Mouse (Mus musculus) hindbrain, embryonic 12.5 days (tissue): ENCODE results near the gene Rab19. TPM values are rescaled to one million over a fixed set of nuclear protein-coding genes. Genes with fewer than 3 reads are reported as not detected.

Experiments
- ATAC-seq: fragments of 200-750 bp; cut with Nextera tagmentation; 2 replicates; pipeline ENCODE4 v1.8.0; 2017; ENCODE audit warnings: moderate TSS enrichment; ENCODE audit not compliant: low FRiP score
- H3K27ac ChIP-seq: fragments of 300-500 bp; sonication (generic); 2 replicates; pipeline ENCODE4 v1.5.1; 2016; ENCODE audit warnings: mild to moderate bottlenecking
- H3K27me3 ChIP-seq: fragments of 300-500 bp; sonication (generic); 2 replicates; pipeline ENCODE4 v1.6.1; 2016; ENCODE audit warnings: mild to moderate bottlenecking
- H3K36me3 ChIP-seq: fragments of 300-500 bp; sonication (generic); 2 replicates; pipeline ENCODE4 v1.6.1; 2016; ENCODE audit warnings: mild to moderate bottlenecking
- H3K4me1 ChIP-seq: fragments of 300-500 bp; sonication (generic); 2 replicates; pipeline ENCODE4 v1.6.1; 2016
- H3K4me2 ChIP-seq: fragments of 300-500 bp; sonication (generic); replicated peaks from 2 replicates; pipeline ENCODE4 v1.6.1; 2016; ENCODE audit warnings: mild to moderate bottlenecking
- H3K4me3 ChIP-seq: fragments of 300-500 bp; sonication (generic); 2 replicates; pipeline ENCODE4 v1.5.1; 2016; ENCODE audit warnings: mild to moderate bottlenecking
- H3K9ac ChIP-seq: fragments of 300-500 bp; sonication (generic); 2 replicates; pipeline ENCODE4 v1.6.1; 2016; ENCODE audit warnings: mild to moderate bottlenecking, moderate library complexity
- H3K9me3 ChIP-seq: fragments of 300-500 bp; sonication (generic); replicated peaks from 2 replicates; pipeline ENCODE4 v1.6.1; 2016; ENCODE audit warnings: mild to moderate bottlenecking
- WGBS: fragments of 180-500 bp; shearing (Covaris S2); methylation state at CpG from one replicate; pipeline ENCODE4 v1.1.7; 2016; 5-methylcytosine and 5-hydroxymethylcytosine counted together
- polyA plus RNA-seq: library from polyadenylated mRNA; unstranded; fragments of >200 nt; fragmentation: Nextera tagmentation; extraction: Ambion mirVana; gene quantifications from 2 replicates; pipeline ENCODE4 v1.2.1, GENCODE M21; 2016

Rab19 gene
- polyA plus RNA-seq, 1 experiment from 2014 or later: 0.66 TPM

- 0 out of 2 replicates have a peak, but pooled peaks cover 3% of the 10 kb centered on the region for H3K36me3 ChIP-seq
- peak overlapping the region; percentile 55 for H3K4me2 ChIP-seq
- peak overlapping the region; percentile 95 for H3K27ac ChIP-seq
- no peak for ATAC-seq
- no peak overlapping the region for H3K9ac ChIP-seq
- H3K4me1 ChIP-seq: peaks cover 13% of the 10 kb centered on the region
- H3K27me3 ChIP-seq: no peaks in the 10 kb centered on the region
- H3K4me3 ChIP-seq: peak overlapping the region; percentile 98; the same call in 1 of the 2 replicates
- 39% methylated on average over 4 of the region's 4 CpGs for WGBS
- H3K9me3 ChIP-seq: no peaks in the 10 kb centered on the region
Observed at GRCm38 (mm10) chr6:39420867-39421266, 39.9 kb downstream of the Rab19 start.

DNA sequence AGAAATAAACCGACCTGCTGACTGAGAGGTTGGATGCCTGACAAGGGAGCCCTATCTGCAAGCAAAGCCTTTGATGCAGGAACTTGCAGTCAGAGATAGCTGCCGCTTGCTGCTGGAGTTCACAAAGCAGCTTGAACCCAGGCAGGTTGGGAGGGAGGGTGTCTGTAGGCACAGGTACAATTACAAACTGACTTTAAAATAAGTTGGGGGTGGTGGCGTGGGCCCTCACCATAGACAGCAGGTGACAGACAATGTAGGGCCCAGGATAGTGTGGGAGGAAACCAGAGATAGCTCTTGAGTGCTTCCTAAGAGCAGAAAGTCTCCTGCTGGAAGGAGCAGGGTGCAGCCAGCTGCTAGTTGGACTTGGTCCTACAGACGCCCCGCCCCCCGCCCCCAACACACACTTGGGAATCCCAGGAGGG is 42.2 kb downstream of the Rab19 start:
- H3K4me2 ChIP-seq: no peak overlapping the region
- H3K27ac ChIP-seq: no peak overlapping the region
- no peaks in the 10 kb centered on the region for H3K27me3 ChIP-seq
- peaks cover 7% of the 10 kb centered on the region for H3K4me1 ChIP-seq
- no peak for ATAC-seq
- WGBS: 67% methylated on average over 6 of the region's 6 CpGs
- no peaks in the 10 kb centered on the region for H3K36me3 ChIP-seq
- no peaks in the 10 kb centered on the region for H3K9me3 ChIP-seq
- no peak overlapping the region for H3K9ac ChIP-seq
- no peak overlapping the region for H3K4me3 ChIP-seq

GRCm38 (mm10) chr6:39423686-39424085 is 42.7 kb downstream of the Rab19 start:
- H3K4me1 ChIP-seq: 0 out of 2 replicates have a peak, but pooled peaks cover 4% of the 10 kb centered on the region
- ATAC-seq: no peak
- H3K36me3 ChIP-seq: no peaks in the 10 kb centered on the region
- WGBS: 89% methylated on average over 7 of the region's 7 CpGs
- H3K27me3 ChIP-seq: no peaks in the 10 kb centered on the region
- no peak overlapping the region for H3K4me3 ChIP-seq
- H3K27ac ChIP-seq: no peak overlapping the region
- no peak overlapping the region for H3K9ac ChIP-seq
- no peaks in the 10 kb centered on the region for H3K9me3 ChIP-seq
- no peak overlapping the region for H3K4me2 ChIP-seq

DNA sequence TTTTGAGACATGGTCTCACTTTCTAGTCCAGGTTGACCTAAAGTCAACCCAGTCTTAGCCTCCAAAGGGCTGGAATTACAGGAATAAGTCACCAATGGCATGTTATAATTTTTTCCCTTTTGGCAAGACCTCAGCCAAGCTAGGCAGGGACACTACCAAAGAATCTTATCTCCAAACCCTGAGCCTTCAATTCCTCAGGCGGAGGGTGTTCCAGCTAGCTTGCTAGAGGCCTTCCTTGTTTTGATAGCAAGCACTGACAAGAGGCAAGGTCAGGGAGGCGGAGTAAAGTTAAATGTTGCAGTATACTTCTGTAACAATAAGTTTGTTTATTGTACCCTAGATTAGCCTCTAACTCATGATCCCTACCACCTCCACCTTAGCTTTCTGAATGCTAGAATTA is 44.2 kb downstream of the Rab19 start:
- 86% methylated on average over 2 of the region's 2 CpGs for WGBS
- H3K27me3 ChIP-seq: no peaks in the 10 kb centered on the region
- ATAC-seq: no peak
- H3K4me3 ChIP-seq: no peak overlapping the region
- H3K27ac ChIP-seq: no peak overlapping the region
- H3K4me2 ChIP-seq: no peak overlapping the region
- no peak overlapping the region for H3K9ac ChIP-seq
- no peaks in the 10 kb centered on the region for H3K36me3 ChIP-seq
- H3K9me3 ChIP-seq: no peaks in the 10 kb centered on the region
- 0 out of 2 replicates have a peak, but pooled peaks cover 4% of the 10 kb centered on the region for H3K4me1 ChIP-seq

DNA sequence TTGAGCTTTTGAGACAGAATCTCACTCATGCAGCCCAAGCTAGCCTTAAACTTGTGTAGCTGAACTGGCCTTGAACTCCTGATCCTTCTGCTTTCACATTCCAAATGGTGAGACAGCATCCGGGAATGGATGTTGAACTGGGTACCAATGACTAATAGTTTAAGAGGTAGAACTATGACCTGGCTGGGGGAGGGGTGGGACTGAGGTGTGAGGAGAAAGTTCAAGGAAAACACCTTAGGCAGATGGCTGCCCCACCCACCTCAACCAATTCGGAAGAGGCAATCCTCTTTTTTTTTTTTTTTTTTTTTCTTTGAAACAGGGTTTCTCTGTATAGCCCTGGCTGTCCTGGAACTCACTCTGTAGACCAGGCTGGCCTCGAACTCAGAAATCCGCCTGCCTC is 45.8 kb downstream of the Rab19 start:
- ATAC-seq: no peak
- Histone ChIP-seq H3K4me1 (no peaks in the 10 kb centered on the region), H3K4me3 (no peak overlapping the region), H3K4me2 (no peak overlapping the region), H3K36me3 (no peaks in the 10 kb centered on the region), H3K27me3 (no peaks in the 10 kb centered on the region), H3K27ac (no peak overlapping the region), H3K9ac (no peak overlapping the region), H3K9me3 (no peaks in the 10 kb centered on the region)
- 82% methylated on average over 4 of the region's 4 CpGs for WGBS

- H3K4me1 ChIP-seq: no peaks in the 10 kb centered on the region
- WGBS: 81% methylated on average over 4 of the region's 4 CpGs
- no peak overlapping the region for H3K4me2 ChIP-seq
- H3K27me3 ChIP-seq: no peaks in the 10 kb centered on the region
- H3K9me3 ChIP-seq: no peaks in the 10 kb centered on the region
- no peaks in the 10 kb centered on the region for H3K36me3 ChIP-seq
- no peak for ATAC-seq
- H3K4me3 ChIP-seq: no peak overlapping the region
- no peak overlapping the region for H3K27ac ChIP-seq
- H3K9ac ChIP-seq: no peak overlapping the region
Observed at GRCm38 (mm10) chr6:39427276-39428003, 46.5 kb downstream of the Rab19 start.

DNA sequence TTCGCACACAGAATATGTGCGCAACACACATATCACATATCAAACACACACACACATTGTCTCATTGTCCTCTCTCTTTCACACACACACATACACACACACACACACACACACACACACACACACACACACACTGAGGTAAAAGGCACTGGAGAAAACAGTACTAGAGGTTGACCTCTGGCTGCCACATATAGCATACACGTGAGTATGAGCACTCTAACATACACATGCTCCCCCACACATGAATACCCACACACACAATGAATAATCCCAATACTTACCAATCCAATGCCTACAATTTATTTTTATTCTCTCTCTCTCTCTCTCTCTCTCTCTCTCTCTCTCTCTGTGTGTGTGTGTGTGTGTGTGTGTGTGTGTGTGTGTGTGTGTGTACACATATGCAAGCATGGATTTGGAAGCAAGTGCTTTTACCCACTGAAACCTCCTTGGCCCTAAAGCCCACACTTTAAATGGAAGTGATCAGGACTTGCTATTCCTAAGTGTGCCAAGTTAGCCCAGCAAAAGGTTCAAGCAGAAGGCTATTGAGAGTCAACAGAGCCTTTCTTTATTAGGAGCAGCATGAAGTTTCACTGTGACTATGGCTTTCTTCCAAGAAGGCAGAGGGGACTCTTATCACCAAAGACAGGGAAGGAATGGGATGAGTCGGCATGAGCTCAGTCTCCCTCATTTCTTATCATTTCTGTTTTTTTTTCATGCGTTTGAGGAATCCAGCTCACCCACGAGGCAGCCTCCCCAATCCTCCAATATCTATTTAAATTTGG is 48.2 kb downstream of the Rab19 start:
- Histone ChIP-seq H3K4me1 (0 out of 2 replicates have a peak, but pooled peaks cover 2% of the 10 kb centered on the region), H3K4me2 (no peak overlapping the region), H3K27me3 (no peaks in the 10 kb centered on the region), H3K36me3 (no peaks in the 10 kb centered on the region), H3K4me3 (no peak overlapping the region), H3K27ac (no peak overlapping the region), H3K9me3 (no peaks in the 10 kb centered on the region), H3K9ac (no peak overlapping the region)
- ATAC-seq: no peak
- WGBS: 84% methylated on average over 6 of the region's 6 CpGs

DNA sequence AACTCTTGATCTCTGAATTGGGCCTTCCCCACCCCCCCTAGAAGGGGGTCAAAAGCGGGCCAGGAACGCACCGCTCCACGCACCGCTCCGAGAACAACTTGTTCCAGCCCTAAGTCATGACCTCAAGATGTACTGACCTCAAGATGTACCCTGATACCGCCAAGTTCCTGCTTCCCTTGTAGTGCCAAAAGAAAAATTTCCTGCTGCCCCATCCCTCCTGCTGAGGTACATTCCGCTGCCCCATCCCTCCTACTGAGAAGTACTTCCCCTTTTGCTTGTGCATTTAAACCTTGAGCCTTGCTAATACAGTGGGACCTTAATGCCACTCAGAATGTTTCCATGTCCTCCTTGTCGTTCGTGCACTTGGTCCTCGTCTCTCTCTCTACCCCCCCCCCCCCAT is 49.7 kb downstream of the Rab19 start:
- Histone ChIP-seq H3K4me2 (no peak overlapping the region), H3K36me3 (no peaks in the 10 kb centered on the region)
- WGBS: 62% methylated on average over 11 of the region's 11 CpGs

GRCm38 (mm10) chr6:39433174-39433573 is 52.2 kb downstream of the Rab19 start:
- no peak overlapping the region for H3K9ac ChIP-seq
- H3K4me3 ChIP-seq: no peak overlapping the region
- H3K9me3 ChIP-seq: no peaks in the 10 kb centered on the region
- H3K27me3 ChIP-seq: no peaks in the 10 kb centered on the region
- 0 out of 2 replicates have a peak, but pooled peaks cover 5% of the 10 kb centered on the region for H3K4me1 ChIP-seq
- H3K27ac ChIP-seq: no peak overlapping the region
- no peaks in the 10 kb centered on the region for H3K36me3 ChIP-seq
- ATAC-seq: no peak
- no peak overlapping the region for H3K4me2 ChIP-seq
- 83% methylated on average over 4 of the region's 4 CpGs for WGBS

More for the DNA sequence above, 49.7 kb downstream of the Rab19 start:
- no peak for ATAC-seq
- Histone ChIP-seq H3K4me1 (0 out of 2 replicates have a peak, but pooled peaks cover 5% of the 10 kb centered on the region), H3K9ac (no peak overlapping the region), H3K27ac (no peak overlapping the region), H3K4me3 (no peak overlapping the region), H3K27me3 (no peaks in the 10 kb centered on the region), H3K9me3 (no peaks in the 10 kb centered on the region)

DNA sequence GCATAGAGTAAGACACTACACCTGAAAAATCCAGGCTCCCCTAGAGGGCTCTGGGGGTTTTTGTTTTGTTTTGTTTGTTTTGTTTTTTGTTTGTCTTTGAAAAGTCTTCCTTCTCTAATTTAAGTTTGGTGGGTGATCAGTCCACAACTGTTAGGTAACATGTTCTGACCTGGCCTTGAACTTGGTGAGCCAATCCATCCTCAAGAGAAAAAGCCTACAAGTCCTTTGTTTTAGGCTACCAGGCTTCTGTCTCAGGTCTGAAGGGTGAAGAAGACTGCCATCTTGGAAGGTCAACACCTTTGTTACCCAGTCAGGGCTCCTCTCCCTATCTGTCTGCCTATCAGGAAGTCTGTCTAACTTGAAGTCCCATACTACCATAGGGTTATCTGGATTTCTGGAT is 52.7 kb downstream of the Rab19 start:
- 0 out of 2 replicates have a peak, but pooled peaks cover 5% of the 10 kb centered on the region for H3K4me1 ChIP-seq
- H3K4me2 ChIP-seq: no peak overlapping the region
- ATAC-seq: no peak
- no peaks in the 10 kb centered on the region for H3K27me3 ChIP-seq
- H3K9me3 ChIP-seq: no peaks in the 10 kb centered on the region
- H3K4me3 ChIP-seq: no peak overlapping the region
- H3K27ac ChIP-seq: no peak overlapping the region
- no peaks in the 10 kb centered on the region for H3K36me3 ChIP-seq
- no peak overlapping the region for H3K9ac ChIP-seq

DNA sequence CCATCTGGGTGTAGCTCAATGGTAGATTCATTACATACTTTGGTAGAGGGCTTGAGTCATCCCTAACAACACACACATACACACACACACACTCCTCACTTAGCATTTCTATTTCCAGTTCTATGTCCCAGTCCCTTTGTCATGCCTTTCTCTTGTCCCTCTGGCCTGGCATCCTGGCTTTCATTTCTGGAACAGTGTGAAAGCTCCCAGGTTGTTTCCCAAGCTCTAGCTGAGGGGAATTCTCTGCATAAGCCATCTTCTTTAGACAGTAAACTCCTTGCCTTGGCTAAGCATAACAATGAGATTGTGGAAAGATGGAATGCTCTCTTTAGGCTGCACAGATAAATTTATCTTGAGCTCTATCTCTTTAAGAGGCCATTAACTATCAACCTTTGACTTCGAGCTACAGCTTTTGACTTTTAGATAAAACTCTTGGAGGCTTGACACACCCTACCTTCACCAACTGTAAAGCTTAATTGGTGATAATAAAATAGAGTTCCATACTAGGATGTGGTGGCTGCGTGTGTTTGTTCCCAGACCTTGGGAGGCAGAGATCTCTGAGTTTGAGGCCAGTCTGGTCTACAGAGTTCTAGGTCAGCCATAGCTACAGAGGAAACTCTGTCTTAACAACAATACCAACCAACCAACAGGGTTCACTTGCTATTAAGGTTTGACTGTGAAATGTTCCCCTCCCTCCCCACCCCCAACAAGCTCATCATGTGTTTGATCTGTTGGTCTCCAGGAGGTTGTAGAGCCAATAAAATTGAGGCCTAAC is 53.3 kb downstream of the Rab19 start:
- H3K36me3 ChIP-seq: no peaks in the 10 kb centered on the region
- H3K4me1 ChIP-seq: 0 out of 2 replicates have a peak, but pooled peaks cover 5% of the 10 kb centered on the region
- ATAC-seq: no peak
- no peaks in the 10 kb centered on the region for H3K9me3 ChIP-seq
- no peak overlapping the region for H3K4me3 ChIP-seq
- H3K4me2 ChIP-seq: no peak overlapping the region
- H3K27me3 ChIP-seq: no peaks in the 10 kb centered on the region
- H3K27ac ChIP-seq: 0 out of 2 replicates have a peak overlapping the region, but pooled peaks have one; percentile 7
- no peak overlapping the region for H3K9ac ChIP-seq
- WGBS: 80% methylated on average over 2 of the region's 2 CpGs
